Mouse (Mus musculus) spleen, adult 2 months (tissue): ENCODE measurements around the gene Fbxl14. TPM values are rescaled to one million over a fixed set of nuclear protein-coding genes. Genes with fewer than 3 reads are reported as not detected.

Source experiments
- DNase-seq, 2 experiments: peaks; one replicate each; pipeline versions ENCODE4 v3.0.0 to v3.0.0-alpha.2; 2012 to 2021; ENCODE audit warnings: low spot score in 2 of 2, low read depth in 1 of 2
- H3K27ac ChIP-seq: fragments of 200-500 bp; 2 replicates; pipeline ENCODE4 v1.5.1; 2012; ENCODE audit warnings: low read length, inconsistent platforms; ENCODE audit not compliant: insufficient read depth
- H3K27me3 ChIP-seq: fragments of 200-500 bp; 2 replicates; pipeline ENCODE4 v1.6.1; 2012; ENCODE audit warnings: mild to moderate bottlenecking, moderate library complexity, low read length, inconsistent platforms; ENCODE audit not compliant: control insufficient read depth, insufficient read depth
- H3K36me3 ChIP-seq: fragments of 200-500 bp; 2 replicates; pipeline ENCODE4 v1.6.1; 2012; ENCODE audit warnings: mild to moderate bottlenecking, low read length, inconsistent platforms; ENCODE audit not compliant: control insufficient read depth, insufficient read depth
- H3K4me1 ChIP-seq: fragments of 200-500 bp; 2 replicates; pipeline ENCODE4 v1.6.1; 2011; ENCODE audit warnings: inconsistent platforms; ENCODE audit not compliant: control insufficient read depth, insufficient read depth, insufficient read length
- H3K4me3 ChIP-seq: fragments of 200-500 bp; 2 replicates; pipeline ENCODE4 v1.5.1; 2011; ENCODE audit warnings: mild to moderate bottlenecking, inconsistent platforms; ENCODE audit not compliant: insufficient read depth, insufficient read length; ENCODE audit errors: extremely low read depth
- CTCF ChIP-seq: fragments of 200-500 bp; IDR thresholded peaks from 2 replicates; pipeline ENCODE4 v1.5.1; 2011; ENCODE audit warnings: mild to moderate bottlenecking, inconsistent platforms; ENCODE audit not compliant: insufficient read depth, insufficient read length, insufficient replicate concordance; ENCODE audit errors: extremely low read depth
- POLR2A ChIP-seq: fragments of 200-500 bp; IDR thresholded peaks from 2 replicates; pipeline ENCODE4 v1.6.1; 2011; ENCODE audit warnings: low read depth, low read length, inconsistent platforms
- WGBS: fragments of 180-500 bp; shearing (Covaris S2); methylation state at CpG from one replicate; pipeline ENCODE4 v1.1.7; 2018; 5-methylcytosine and 5-hydroxymethylcytosine counted together
- polyA plus RNA-seq: library from polyadenylated mRNA; depleted of rRNA; stranded (reverse); fragments of >200 nt; gene quantifications from 2 replicates; pipeline ENCODE4 v1.2.3, GENCODE M21; 2012

Gene Fbxl14
- polyA plus RNA-seq, 1 experiment = 83.8 TPM

GRCm38 (mm10) chr6:119470777-119471176 is 8.7 kb upstream of the Fbxl14 start:
- Histone ChIP-seq H3K4me3 (no peak overlapping the region), H3K4me1 (no peaks in the 10 kb centered on the region), H3K27me3 (no peaks in the 10 kb centered on the region), H3K36me3 (no peaks in the 10 kb centered on the region), H3K27ac (no peak overlapping the region)
- WGBS = 63% methylated on average over 3 of the region's 3 CpGs
- no peak for DNase-seq
- no peak for TF ChIP-seq POLR2A
- no peak for TF ChIP-seq CTCF

DNA sequence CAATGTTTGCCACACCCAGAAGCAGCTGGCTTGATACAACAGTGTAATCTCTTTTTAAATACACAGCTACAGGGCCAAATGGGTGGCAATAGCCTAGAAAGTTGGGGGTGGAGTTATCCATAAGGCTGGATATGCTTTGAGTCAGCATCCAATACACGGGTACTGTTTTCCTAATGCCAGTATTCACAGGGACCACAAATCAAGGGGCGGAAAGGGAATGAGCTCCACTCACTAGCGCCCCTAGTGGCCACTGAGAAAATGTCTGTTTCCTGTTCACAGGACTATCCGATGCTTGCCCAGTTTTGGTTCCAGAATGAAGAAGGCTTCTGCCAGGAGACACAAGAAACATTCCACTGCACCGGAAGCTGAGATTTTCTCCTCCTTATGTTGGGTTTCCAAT is 7.3 kb upstream of the Fbxl14 start:
- Histone ChIP-seq H3K4me1 (no peaks in the 10 kb centered on the region), H3K27me3 (no peaks in the 10 kb centered on the region), H3K4me3 (no peak overlapping the region), H3K27ac (no peak overlapping the region), H3K36me3 (no peaks in the 10 kb centered on the region)
- WGBS = 36% methylated on average over 5 of the region's 5 CpGs
- peak in 1 of 2 experiments; percentile 39 for DNase-seq
- no peak for TF ChIP-seq POLR2A
- TF ChIP-seq CTCF = peak; percentile 62; the same call in 1 of the 2 replicates

- no peak overlapping the region for H3K27ac ChIP-seq
- no peak overlapping the region for H3K4me3 ChIP-seq
- TF ChIP-seq CTCF (no peak), POLR2A (no peak)
- 42% methylated on average over 3 of the region's 3 CpGs for WGBS
- no peaks in the 10 kb centered on the region for H3K4me1 ChIP-seq
- DNase-seq = no peak
- H3K27me3 ChIP-seq = no peaks in the 10 kb centered on the region
- H3K36me3 ChIP-seq = no peaks in the 10 kb centered on the region
Measured at GRCm38 (mm10) chr6:119472705-119473104, 6.8 kb upstream of the Fbxl14 start.

- Histone ChIP-seq H3K4me3 (no peak overlapping the region), H3K36me3 (no peaks in the 10 kb centered on the region), H3K27me3 (no peaks in the 10 kb centered on the region), H3K27ac (no peak overlapping the region), H3K4me1 (0 out of 2 replicates have a peak, but pooled peaks cover under 1% of the 10 kb centered on the region)
- TF ChIP-seq CTCF (no peak), POLR2A (no peak)
- DNase-seq = no peak
- 59% methylated on average over 7 of the region's 7 CpGs for WGBS
Measured at GRCm38 (mm10) chr6:119473446-119473845, 6.0 kb upstream of the Fbxl14 start.

GRCm38 (mm10) chr6:119473992-119474391 is 5.5 kb upstream of the Fbxl14 start:
- 0 out of 2 replicates have a peak, but pooled peaks cover 2% of the 10 kb centered on the region for H3K4me1 ChIP-seq
- 32% methylated on average over 4 of the region's 4 CpGs for WGBS
- DNase-seq = no peak

DNA sequence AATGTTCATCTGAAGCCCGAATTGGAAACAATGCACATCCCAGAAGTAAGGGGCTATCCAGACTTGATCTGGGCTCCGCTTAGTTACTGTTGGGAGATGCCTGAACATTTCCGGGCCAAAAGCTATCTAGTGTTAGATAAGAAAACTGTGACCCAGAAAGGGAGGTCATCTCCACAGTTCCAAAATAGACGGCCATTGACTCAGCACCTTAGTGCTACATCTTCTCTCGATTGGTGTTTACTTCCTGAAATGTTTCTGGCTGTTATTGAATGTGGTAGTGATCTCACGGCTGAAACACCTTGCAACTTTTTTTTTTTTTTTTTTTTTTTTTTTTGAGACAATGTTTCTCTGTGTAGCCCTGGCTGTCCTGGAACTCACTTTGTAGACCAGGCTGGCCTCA is 3.5 kb upstream of the Fbxl14 start:
- H3K27ac ChIP-seq = no peak overlapping the region
- TF ChIP-seq CTCF (no peak), POLR2A (no peak)
- no peaks in the 10 kb centered on the region for H3K27me3 ChIP-seq
- H3K4me1 ChIP-seq = 0 out of 2 replicates have a peak, but pooled peaks cover 2% of the 10 kb centered on the region
- H3K36me3 ChIP-seq = no peaks in the 10 kb centered on the region
- 69% methylated on average over 6 of the region's 6 CpGs for WGBS
- H3K4me3 ChIP-seq = no peak overlapping the region
- no peak for DNase-seq

More at GRCm38 (mm10) chr6:119473992-119474391, 5.5 kb upstream of the Fbxl14 start:
- Histone ChIP-seq H3K4me3 (no peak overlapping the region), H3K27ac (no peak overlapping the region), H3K27me3 (no peaks in the 10 kb centered on the region), H3K36me3 (no peaks in the 10 kb centered on the region)
- no peak for TF ChIP-seq POLR2A
- TF ChIP-seq CTCF = no peak

GRCm38 (mm10) chr6:119477686-119478310 is 1.7 kb upstream of the Fbxl14 start:
- Histone ChIP-seq H3K4me3 (no peak overlapping the region), H3K4me1 (peaks cover 3% of the 10 kb centered on the region; the same call in 1 of the 2 replicates), H3K36me3 (no peaks in the 10 kb centered on the region), H3K27ac (no peak overlapping the region), H3K27me3 (no peaks in the 10 kb centered on the region)
- 85% methylated on average over 13 of the region's 13 CpGs for WGBS
- no peak for DNase-seq
- TF ChIP-seq CTCF (no peak), POLR2A (no peak)
